Mouse (Mus musculus) liver, postnatal 0 days (tissue): ENCODE measurements around the gene Fcrl6. TPM values are rescaled to one million over a fixed set of nuclear protein-coding genes. Genes with fewer than 3 reads are reported as not detected.

Experiments used
- ATAC-seq: fragments of 200-750 bp; cut with Nextera tagmentation; 2 replicates; pipeline ENCODE4 v1.8.0; 2017; ENCODE audit warnings: mild to moderate bottlenecking, moderate library complexity
- DNase-seq: peaks from one replicate; pipeline ENCODE4 v3.0.0-alpha.2; 2016
- H3K27ac ChIP-seq: fragments of 300-500 bp; sonication (generic); 2 replicates; pipeline ENCODE4 v1.5.1; 2014; ENCODE audit warnings: antibody characterized with exemption, moderate library complexity, mild to moderate bottlenecking, low read depth
- H3K27me3 ChIP-seq: fragments of 300-500 bp; sonication (generic); 2 replicates; pipeline ENCODE4 v1.6.1; 2014; ENCODE audit warnings: low read length, control low read depth, mixed read lengths; ENCODE audit not compliant: insufficient read depth
- H3K36me3 ChIP-seq: fragments of 300-500 bp; sonication (generic); replicated peaks from 2 replicates; pipeline ENCODE4 v1.6.1; 2014; ENCODE audit warnings: mild to moderate bottlenecking, control low read depth, low read length, moderate library complexity, mixed read lengths; ENCODE audit not compliant: insufficient read depth
- H3K4me1 ChIP-seq: fragments of 300-500 bp; sonication (generic); 2 replicates; pipeline ENCODE4 v1.6.1; 2014; ENCODE audit warnings: antibody characterized with exemption, mild to moderate bottlenecking, control low read depth; ENCODE audit not compliant: insufficient read depth
- H3K4me2 ChIP-seq: fragments of 300-500 bp; sonication (generic); 2 replicates; pipeline ENCODE4 v1.6.1; 2014; ENCODE audit warnings: low read depth, mild to moderate bottlenecking, low read length, moderate library complexity, mixed read lengths
- H3K4me3 ChIP-seq: fragments of 300-500 bp; sonication (generic); 2 replicates; pipeline ENCODE4 v1.5.1; 2014; ENCODE audit warnings: low read depth, low read length
- H3K9ac ChIP-seq: fragments of 300-500 bp; sonication (generic); replicated peaks from 2 replicates; pipeline ENCODE4 v1.6.1; 2014; ENCODE audit warnings: mild to moderate bottlenecking, moderate library complexity
- H3K9me3 ChIP-seq: fragments of 300-500 bp; sonication (generic); 2 replicates; pipeline ENCODE4 v1.6.1; 2016; ENCODE audit warnings: mild to moderate bottlenecking, control low read depth, low read length, mixed read lengths
- CTCF ChIP-seq: sonication (generic); IDR thresholded peaks from 2 replicates; pipeline ENCODE4 v1.5.1; 2016; ENCODE audit warnings: antibody characterized with exemption, low read depth
- EP300 ChIP-seq: IDR thresholded peaks from 2 replicates; pipeline ENCODE4 v1.6.1; 2016; ENCODE audit warnings: antibody characterized with exemption, low read depth, mild to moderate bottlenecking
- WGBS: fragments of 180-500 bp; shearing (Covaris S2); extraction: QIAGEN DNeasy Blood & Tissue Kit; methylation state at CpG from one replicate; pipeline ENCODE4 v1.1.7; 2014; ENCODE audit not compliant: insufficient replicate concordance; 5-methylcytosine and 5-hydroxymethylcytosine counted together
- polyA plus RNA-seq: library from polyadenylated mRNA; unstranded; fragments of >200 nt; fragmentation: Nextera tagmentation; extraction: Ambion mirVana; gene quantifications from 2 replicates; pipeline ENCODE4 v1.2.1, GENCODE M21; 2015

Fcrl6 gene
- polyA plus RNA-seq, 1 experiment from 2014 or later: 0.12 TPM

DNA sequence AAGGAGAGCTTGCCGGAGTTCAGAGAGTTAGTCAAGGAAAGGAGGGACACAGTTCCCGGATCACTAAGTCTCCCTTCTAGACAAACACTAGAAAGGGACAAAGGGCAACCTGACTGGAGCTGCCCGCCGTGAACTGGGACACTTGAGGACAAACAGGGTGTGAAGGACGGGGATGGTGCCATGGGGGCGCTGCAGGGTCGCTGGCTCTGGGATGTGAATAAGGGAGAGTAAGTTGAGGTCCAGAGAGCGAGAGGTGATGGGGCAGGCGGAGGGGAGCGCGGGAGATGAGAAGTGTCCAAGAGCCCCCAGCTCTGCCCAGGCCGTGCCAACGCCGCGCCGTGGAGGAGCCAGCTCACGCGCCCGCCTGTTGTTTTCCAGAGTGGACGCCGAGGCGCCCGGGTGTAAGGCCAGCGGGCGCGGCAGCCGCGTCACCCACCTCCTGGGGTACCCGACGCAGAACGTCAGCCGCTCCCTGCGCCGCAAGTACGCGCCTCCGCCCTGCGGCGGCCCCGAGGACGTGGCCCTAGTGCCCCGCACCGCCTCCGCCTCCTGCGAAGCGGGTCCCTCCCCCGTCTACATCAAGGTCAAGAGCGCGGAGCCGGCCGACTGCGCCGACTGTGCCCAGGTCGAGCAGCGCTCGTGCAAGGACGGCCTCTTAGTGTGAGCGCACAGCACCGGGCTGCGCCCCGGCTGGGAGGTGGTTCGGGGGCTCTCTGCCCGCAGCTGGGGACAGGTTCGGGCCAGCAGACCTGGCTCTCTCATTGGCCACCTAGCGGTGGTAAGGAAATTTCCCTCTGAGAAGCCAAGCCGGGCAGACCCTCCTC, 39.5 kb downstream of the Fcrl6 start:
- peaks cover 16% of the 10 kb centered on the region for H3K4me1 ChIP-seq
- no peak overlapping the region for H3K27ac ChIP-seq
- H3K27me3 ChIP-seq: peaks cover 46% of the 10 kb centered on the region
- peak overlapping the region; percentile 54 for H3K9ac ChIP-seq
- peak; percentile 56 for ATAC-seq
- peak; percentile 44 for DNase-seq
- H3K9me3 ChIP-seq: no peaks in the 10 kb centered on the region
- peak overlapping the region; percentile 86 for H3K4me2 ChIP-seq
- H3K4me3 ChIP-seq: peak overlapping the region; percentile 56
- TF ChIP-seq EP300 (no peak), CTCF (peak; percentile 62)
- no peaks in the 10 kb centered on the region for H3K36me3 ChIP-seq
- 2% methylated on average over 63 of the region's 66 CpGs for WGBS

GRCm38 (mm10) chr1:172555638-172556037, 46.7 kb downstream of the Fcrl6 start, which contains the start of gene Vsig8:
Gene Vsig8, plus strand, starts transcription at chr1:172555938.
- Histone ChIP-seq H3K9me3 (no peaks in the 10 kb centered on the region), H3K4me3 (no peak within 1 kb of the TSS), H3K4me1 (0 out of 2 replicates have a peak, but pooled peaks cover 3% of the 10 kb centered on the region), H3K36me3 (no peaks in the 10 kb centered on the region), H3K4me2 (no peak within 1 kb of the TSS), H3K27me3 (peaks cover 11% of the 10 kb centered on the region; the same call in 1 of the 2 replicates), H3K9ac (no peak within 1 kb of the TSS), H3K27ac (no peak within 1 kb of the TSS)
- DNase-seq (no peak), ATAC-seq (no peak)
- 68% methylated on average over 9 of the region's 11 CpGs for WGBS
- no peak for TF ChIP-seq CTCF
- TF ChIP-seq EP300: no peak

- H3K4me3 ChIP-seq: no peak overlapping the region
- no peaks in the 10 kb centered on the region for H3K9me3 ChIP-seq
- no peaks in the 10 kb centered on the region for H3K36me3 ChIP-seq
- no peak overlapping the region for H3K9ac ChIP-seq
- DNase-seq: no peak
- ATAC-seq: no peak
- 0 out of 2 replicates have a peak, but pooled peaks cover 7% of the 10 kb centered on the region for H3K27me3 ChIP-seq
- no peak overlapping the region for H3K4me2 ChIP-seq
- 48% methylated on average over 1 of the region's 1 CpGs for WGBS
- 0 out of 2 replicates have a peak, but pooled peaks cover 3% of the 10 kb centered on the region for H3K4me1 ChIP-seq
- TF ChIP-seq CTCF (no peak), EP300 (no peak)
- H3K27ac ChIP-seq: no peak overlapping the region
These were observed 49.7 kb downstream of the Fcrl6 start for GRCm38 (mm10) chr1:172552623-172553022.

- H3K27ac ChIP-seq: no peak overlapping the region
- no peak overlapping the region for H3K4me3 ChIP-seq
- ATAC-seq (no peak), DNase-seq (no peak)
- WGBS: 51% methylated on average over 7 of the region's 7 CpGs
- H3K36me3 ChIP-seq: no peaks in the 10 kb centered on the region
- no peak for TF ChIP-seq EP300
- no peak for TF ChIP-seq CTCF
- H3K9ac ChIP-seq: no peak overlapping the region
- H3K27me3 ChIP-seq: 0 out of 2 replicates have a peak, but pooled peaks cover 4% of the 10 kb centered on the region
- 0 out of 2 replicates have a peak overlapping the region, but pooled peaks have one; percentile 47 for H3K4me2 ChIP-seq
- H3K4me1 ChIP-seq: 0 out of 2 replicates have a peak, but pooled peaks cover 3% of the 10 kb centered on the region
- no peaks in the 10 kb centered on the region for H3K9me3 ChIP-seq
These were observed 51.3 kb downstream of the Fcrl6 start for GRCm38 (mm10) chr1:172551009-172551408.

DNA sequence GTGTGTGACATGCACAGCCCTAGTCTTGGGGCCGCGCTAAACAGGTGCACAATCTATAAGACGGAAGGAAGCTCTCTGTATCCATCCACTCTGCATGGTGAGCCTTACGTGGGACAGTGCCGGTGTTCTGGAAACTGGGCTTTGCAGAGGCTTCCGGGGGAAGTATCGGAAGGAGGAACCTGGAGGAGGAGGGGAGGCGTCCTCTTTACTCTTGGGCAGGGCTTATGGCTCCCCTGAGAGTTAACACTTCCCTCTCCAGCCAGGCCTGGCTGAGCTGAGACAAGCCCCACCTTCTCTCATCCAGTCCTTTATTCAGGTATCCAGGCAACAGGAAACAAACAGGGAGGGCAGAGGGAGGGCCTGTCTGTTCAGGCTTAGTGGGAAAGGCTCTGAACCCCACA, 51.8 kb downstream of the Fcrl6 start:
- peak overlapping the region; percentile 49; the same call in 1 of the 2 replicates for H3K27ac ChIP-seq
- 0 out of 2 replicates have a peak, but pooled peaks cover 4% of the 10 kb centered on the region for H3K27me3 ChIP-seq
- peak overlapping the region; percentile 46; the same call in 1 of the 2 replicates for H3K9ac ChIP-seq
- no peak for TF ChIP-seq EP300
- TF ChIP-seq CTCF: no peak
- H3K36me3 ChIP-seq: no peaks in the 10 kb centered on the region
- H3K9me3 ChIP-seq: no peaks in the 10 kb centered on the region
- 0 out of 2 replicates have a peak, but pooled peaks cover 3% of the 10 kb centered on the region for H3K4me1 ChIP-seq
- ATAC-seq (peak; percentile 59), DNase-seq (peak; percentile 47)
- H3K4me2 ChIP-seq: peak overlapping the region; percentile 47
- WGBS: under 1% methylated on average over 8 of the region's 8 CpGs
- H3K4me3 ChIP-seq: peak overlapping the region; percentile 44

- TF ChIP-seq CTCF (no peak), EP300 (no peak)
- Histone ChIP-seq H3K36me3 (no peaks in the 10 kb centered on the region), H3K27ac (peak overlapping the region; percentile 29; the same call in 1 of the 2 replicates), H3K27me3 (0 out of 2 replicates have a peak, but pooled peaks cover 4% of the 10 kb centered on the region), H3K9ac (peak overlapping the region; percentile 46; the same call in 1 of the 2 replicates), H3K4me3 (peak overlapping the region; percentile 44), H3K4me1 (0 out of 2 replicates have a peak, but pooled peaks cover 3% of the 10 kb centered on the region), H3K9me3 (no peaks in the 10 kb centered on the region), H3K4me2 (peak overlapping the region; percentile 47)
- ATAC-seq: no peak
- no peak for DNase-seq
- 6% methylated on average over 8 of the region's 8 CpGs for WGBS
These were observed 52.6 kb downstream of the Fcrl6 start for GRCm38 (mm10) chr1:172549717-172550116.
